Mouse (Mus musculus): ENCODE results near the gene Nsun2. TPM values are rescaled to one million over a fixed set of nuclear protein-coding genes. Genes with fewer than 3 reads are reported as not detected.
"Not testable (repeated sequence)": the region's sequence is repeated elsewhere in the genome, so short reads cannot be mapped to it uniquely, and the experiment has no call there.

The Nsun2 gene
- total RNA-seq, 2 experiments from 2014 or later: 84.5 to 89.7 TPM

DNA sequence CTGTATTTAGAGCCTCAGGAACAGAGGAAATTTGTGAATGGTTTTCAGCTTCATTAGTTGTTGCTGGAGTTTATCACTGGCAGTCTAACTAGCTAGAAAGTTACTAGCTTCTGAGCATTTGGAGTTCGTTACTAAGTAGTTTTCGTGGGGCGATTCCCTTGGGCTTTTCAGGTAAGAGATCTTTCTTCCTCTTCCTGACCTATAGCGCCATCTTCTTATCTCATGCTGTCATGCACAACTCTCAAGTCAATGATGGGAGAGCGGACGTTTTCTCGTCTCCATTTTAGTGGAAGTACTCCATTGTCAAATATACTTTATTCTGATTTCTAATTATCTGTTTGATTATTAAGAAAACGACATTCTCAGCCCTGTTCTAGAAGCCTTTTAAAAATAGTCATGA is 16.4 kb downstream of the Nsun2 start:
- intact Hi-C loops (cut with DNase I): loop anchor here (10.0 kb wide), 1 partner anchor 115 kb away; no protein-coding TSS in a partner anchor

DNA sequence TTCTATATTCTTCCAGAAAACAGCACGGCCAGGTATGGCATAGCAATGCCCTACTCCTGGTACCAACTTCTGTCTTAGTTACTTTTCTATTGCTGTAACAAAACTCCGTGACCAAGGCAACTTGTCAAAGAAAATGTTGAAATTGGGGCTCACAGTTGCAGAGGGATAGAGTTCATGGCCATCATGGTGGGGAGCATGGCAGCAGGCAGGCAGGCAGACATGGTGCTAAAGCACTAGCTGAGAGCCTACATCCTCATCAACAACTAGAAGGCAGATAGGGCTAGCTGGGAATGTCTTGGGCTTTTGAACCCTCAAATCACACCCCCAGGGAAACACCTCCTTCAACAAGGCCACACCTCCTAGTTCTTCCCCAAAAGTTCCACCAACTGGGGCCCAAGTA is 17.3 kb downstream of the Nsun2 start:
- no peak for DNase-seq
- intact Hi-C loops (cut with DNase I): loop anchor here (10.0 kb wide), 1 partner anchor 114 kb away; no protein-coding TSS in a partner anchor

More for the DNA sequence above, 16.4 kb downstream of the Nsun2 start:
- DNase-seq: no peak

- DNase-seq: peak; percentile 43
- intact Hi-C loops (cut with DNase I): loop anchor here (10.0 kb wide), 1 partner anchor 112 kb away; no protein-coding TSS in a partner anchor
Observed at GRCm38 (mm10) chr13:69553024-69553423, 19.5 kb downstream of the Nsun2 start.

GRCm38 (mm10) chr13:69554255-69554654 is 20.7 kb downstream of the Nsun2 start:
- no peak for DNase-seq

DNA sequence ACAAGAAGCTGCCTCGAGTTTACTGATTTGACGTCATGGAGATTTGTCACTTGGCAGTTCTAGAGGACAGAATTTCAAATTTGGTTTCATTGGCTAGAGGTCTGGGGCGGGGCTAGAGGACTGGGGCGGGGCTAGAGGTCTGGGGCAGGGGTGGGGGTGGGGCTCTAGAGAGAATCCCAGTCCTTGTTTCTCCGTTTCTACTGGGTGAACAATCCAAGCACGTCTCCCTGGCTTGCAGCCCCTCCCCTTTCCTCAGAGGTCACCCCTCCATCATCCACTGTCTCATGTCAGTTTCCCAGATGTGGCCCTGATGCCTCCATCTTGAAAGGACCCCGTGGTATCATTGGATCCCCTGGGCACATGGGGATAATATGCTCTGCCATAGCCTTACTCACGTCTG is 21.5 kb downstream of the Nsun2 start:
- intact Hi-C loops (cut with DNase I): loop anchor here (10.0 kb wide), 1 partner anchor 110 kb away; no protein-coding TSS in a partner anchor
- DNase-seq: no peak

More at GRCm38 (mm10) chr13:69554255-69554654, 20.7 kb downstream of the Nsun2 start:
- intact Hi-C loops (cut with DNase I): loop anchor here (10.0 kb wide), 1 partner anchor 111 kb away; no protein-coding TSS in a partner anchor

DNA sequence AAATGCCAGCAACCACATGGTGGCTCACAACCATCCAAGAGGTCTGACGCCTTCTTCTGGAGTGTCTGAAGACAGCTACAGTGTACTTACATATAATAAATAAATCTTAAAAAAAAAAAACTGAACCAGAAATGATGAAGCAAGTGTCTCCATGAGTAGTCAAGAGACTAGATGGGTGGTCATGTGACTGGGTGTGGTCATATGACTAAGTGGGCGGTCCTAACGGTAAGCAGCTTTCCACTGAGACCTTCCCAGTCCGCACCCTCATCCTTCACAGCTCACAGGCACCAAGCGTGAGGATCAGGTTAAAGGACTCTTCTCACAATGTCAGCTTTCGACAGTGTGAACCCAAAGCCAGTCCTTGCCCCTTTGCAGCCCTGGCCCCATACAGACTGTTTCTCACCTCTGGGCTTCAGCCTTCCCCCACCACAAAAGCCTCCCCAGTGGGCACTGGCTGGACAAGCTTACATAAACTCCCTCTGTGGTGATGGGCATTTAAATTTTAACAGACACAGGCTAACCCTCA is 22.5 kb downstream of the Nsun2 start:
- intact Hi-C loops (cut with DNase I): loop anchor here (10.0 kb wide), 1 partner anchor 109 kb away; no protein-coding TSS in a partner anchor
- DNase-seq: no peak

DNA sequence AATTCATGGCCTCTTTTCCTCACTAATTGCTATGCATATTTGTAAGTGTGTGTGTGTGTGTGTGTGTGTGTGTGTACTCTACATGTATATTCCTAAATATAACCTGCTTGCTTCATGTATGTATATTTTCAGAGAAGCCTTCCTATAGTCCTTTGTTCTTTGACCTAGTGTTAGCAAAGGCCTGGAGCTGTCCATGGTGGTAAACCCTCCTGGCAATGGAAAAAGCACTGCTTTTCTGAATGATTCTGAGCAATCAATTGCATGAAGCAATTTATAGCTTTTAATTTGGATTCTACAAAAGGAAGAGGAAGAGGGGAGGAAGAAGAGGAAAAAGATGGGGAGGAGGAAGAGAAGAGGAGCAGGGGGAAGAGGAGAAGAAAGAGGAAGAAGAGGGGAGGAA is 23.2 kb downstream of the Nsun2 start:
- intact Hi-C loops (cut with DNase I): loop anchor here (10.0 kb wide), 1 partner anchor 108 kb away; no protein-coding TSS in a partner anchor
- no peak for DNase-seq

DNA sequence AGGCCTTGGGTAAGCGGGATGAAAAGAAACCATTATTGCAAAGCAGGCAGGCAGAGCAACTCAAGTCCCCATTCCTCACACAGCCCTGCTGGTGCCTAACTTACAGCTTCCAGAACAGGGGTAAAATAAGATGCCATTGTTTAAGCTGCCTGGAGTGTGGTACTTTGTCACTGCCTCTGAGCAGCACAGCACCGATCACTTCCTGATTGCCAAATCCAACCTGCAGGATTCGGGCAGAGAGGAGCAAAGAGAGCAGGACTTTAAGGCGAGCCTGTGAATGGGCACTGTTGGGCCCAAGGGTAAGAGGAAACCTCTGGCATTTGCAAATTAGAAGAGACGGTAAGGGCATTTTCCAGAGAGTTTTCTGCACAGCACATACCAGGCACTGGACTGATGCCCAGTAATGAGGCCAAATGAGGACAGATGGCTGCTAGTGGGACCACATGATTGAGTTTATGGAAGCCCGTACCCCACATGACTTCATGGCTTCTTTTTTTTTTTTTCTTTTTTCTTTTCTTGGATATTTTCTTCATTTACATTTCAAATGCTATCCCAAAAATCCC is 24.6 kb downstream of the Nsun2 start:
- intact Hi-C loops (cut with DNase I): loop anchor here (10.0 kb wide), 1 partner anchor 107 kb away; no protein-coding TSS in a partner anchor

DNA sequence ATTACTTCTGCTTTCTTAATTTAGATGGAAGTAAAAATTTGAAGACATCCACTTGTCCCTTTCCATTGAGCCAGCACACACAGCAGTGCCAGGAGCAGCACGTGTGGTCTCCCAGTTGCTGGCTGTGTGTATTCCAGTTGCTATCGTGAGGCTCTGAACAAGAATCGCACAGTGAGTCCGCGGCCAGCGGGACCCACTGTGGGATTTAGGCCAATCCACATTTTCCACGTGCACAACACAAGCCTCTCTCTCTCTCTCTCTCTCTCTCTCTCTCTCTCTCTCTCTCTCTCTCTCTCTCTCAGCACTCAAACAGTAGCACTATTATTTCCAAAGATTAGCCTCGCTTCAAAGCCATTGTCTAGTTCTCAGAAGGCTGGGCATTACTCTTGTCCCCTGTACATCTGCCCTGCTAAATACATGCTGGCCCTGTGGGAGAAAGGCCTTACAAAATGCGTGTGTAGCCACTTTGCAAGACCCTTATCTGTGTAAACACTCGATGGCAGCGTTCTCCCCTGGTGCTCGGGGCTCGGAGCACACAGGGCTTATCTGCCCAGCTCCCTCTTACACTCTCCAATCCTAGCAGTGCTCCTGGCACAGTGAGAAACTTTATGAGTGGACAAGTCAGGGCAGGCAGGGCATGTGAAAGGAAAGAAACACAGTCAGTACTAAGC is 25.9 kb downstream of the Nsun2 start:
- DNase-seq: peak; percentile 46
- intact Hi-C loops (cut with DNase I): loop anchor here (10.0 kb wide), 1 partner anchor 105 kb away; no protein-coding TSS in a partner anchor

More for the DNA sequence above, 24.6 kb downstream of the Nsun2 start:
- peak; percentile 70 for DNase-seq

GRCm38 (mm10) chr13:69562004-69562403 is 28.5 kb downstream of the Nsun2 start:
- intact Hi-C loops (cut with DNase I): loop anchor here (5.0 kb wide), 1 partner anchor 35 kb away; no protein-coding TSS in a partner anchor
- DNase-seq: no peak

DNA sequence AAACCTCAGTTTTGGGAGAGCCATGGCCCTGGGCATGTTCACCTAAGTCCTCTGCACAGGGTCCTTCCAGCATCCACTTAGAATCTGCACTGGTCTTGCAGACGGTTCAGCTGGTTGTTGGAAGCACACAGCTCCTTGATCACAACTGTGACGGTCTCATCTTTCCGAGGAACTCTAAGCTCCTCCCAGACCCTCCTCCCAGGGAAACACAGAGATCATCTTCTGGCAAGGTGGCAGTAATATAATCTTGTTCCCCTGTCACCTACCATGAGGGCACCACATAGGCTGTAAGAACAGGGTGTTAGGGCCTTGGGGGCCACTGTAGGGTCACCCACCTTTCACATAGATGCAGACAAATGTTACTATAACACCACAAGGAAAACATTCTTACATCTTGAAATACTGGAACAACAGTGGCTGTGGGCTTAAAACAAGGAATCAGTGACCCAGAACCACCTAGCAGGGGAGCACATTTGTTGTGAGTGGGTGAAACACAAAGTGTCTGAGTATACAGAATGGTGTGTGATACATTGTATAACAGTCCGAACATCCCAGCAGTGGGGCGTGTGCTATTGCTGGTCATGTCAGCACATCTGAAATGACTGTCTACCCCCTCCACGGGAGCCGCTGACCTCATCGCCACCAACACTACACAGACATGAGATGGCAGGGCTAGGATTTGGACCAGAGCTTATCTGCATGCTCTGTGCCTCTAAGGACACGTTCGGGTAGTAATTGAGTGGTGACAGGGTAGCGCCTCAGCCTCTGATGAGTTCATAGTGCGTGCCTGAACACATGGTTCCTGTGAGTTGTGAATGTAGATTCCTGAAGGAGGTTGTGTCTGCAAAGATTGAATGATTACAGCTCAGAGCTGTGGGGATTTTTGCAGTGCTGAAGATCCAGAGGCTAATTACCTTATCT is 29.4 kb downstream of the Nsun2 start:
- intact Hi-C loops (cut with DNase I): loop anchor here (5.0 kb wide), 1 partner anchor 34 kb away; no protein-coding TSS in a partner anchor
- no peak for DNase-seq

- intact Hi-C loops (cut with DNase I): loop anchor here (5.0 kb wide), 1 partner anchor 33 kb away; no protein-coding TSS in a partner anchor
- no peak for DNase-seq
Observed at GRCm38 (mm10) chr13:69563905-69564304, 30.4 kb downstream of the Nsun2 start.

- intact Hi-C loops (cut with DNase I): loop anchor here (5.0 kb wide), 1 partner anchor 33 kb away; no protein-coding TSS in a partner anchor
- DNase-seq: no peak
Observed at GRCm38 (mm10) chr13:69564573-69564972, 31.0 kb downstream of the Nsun2 start.

DNA sequence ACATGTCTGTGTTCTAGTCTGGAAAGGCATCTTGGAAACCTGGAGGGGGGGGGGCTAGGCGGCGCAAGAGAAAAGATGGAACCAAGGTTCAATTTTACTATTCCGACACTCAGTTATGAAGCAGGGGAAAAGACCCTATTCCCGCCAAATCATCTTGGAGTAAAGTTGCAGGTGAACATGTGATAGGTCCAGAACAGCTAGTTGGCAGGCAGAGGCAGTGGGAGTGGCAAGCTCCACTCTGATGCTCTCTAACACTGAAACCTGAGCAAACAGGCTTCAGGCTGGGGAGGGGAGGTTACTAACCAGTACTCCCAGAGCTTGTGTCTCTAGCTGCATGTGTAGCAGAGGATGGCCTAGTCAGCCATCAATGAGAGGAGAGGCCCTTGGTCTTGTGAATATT is 31.9 kb downstream of the Nsun2 start:
- DNase-seq; intact Hi-C loops (cut with DNase I): not testable (repeated sequence)

DNA sequence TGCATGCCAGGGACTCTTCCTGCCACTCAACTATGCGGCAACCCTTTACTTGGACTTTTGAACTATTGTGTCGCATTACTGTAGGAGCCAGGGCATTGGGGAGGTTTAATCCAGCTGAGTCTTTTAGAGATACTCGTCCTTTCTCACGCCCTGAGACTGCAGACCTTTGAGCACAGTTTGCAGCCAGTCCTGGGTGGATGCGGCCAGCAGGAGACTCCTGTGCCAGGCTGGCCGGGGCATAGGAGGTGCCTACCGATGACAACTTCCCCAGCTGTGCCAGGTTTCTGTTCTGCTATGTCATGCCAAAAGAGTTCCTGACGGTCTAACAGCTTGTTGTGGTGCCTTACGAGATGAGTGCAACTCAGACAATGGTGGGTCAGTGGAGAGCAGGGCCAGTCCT is 35.7 kb downstream of the Nsun2 start:
- no peak for DNase-seq
- intact Hi-C loops (cut with DNase I): no loop called here

- intact Hi-C loops (cut with DNase I): no loop called here
- DNase-seq: no peak
Observed at GRCm38 (mm10) chr13:69572594-69572993, 39.0 kb downstream of the Nsun2 start.

DNA sequence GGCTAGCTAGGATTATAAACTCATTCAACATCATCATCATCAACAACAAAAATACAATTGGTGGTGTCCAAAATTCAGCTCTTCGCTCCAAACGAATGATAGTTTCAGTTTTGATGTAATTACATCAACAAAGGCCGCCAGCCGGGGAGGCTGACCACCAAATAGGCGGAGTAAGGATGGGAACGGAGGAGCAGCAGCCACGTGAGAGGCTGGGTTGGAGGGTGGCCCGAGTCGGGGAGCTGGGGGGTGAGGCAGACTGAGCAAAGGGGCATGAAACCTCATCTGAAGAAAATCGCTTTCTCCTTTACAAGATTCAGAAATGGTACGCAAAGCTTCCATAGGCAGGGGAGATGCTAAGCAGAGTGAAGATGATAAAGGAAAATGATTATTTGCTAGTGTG is 43.1 kb downstream of the Nsun2 start:
- DNase-seq: peak; percentile 44

GRCm38 (mm10) chr13:69577181-69577834 is 43.8 kb downstream of the Nsun2 start:
- intact Hi-C loops (cut with DNase I): no loop called here
- no peak for DNase-seq

More for the DNA sequence above, 43.1 kb downstream of the Nsun2 start:
- intact Hi-C loops (cut with DNase I): no loop called here

DNA sequence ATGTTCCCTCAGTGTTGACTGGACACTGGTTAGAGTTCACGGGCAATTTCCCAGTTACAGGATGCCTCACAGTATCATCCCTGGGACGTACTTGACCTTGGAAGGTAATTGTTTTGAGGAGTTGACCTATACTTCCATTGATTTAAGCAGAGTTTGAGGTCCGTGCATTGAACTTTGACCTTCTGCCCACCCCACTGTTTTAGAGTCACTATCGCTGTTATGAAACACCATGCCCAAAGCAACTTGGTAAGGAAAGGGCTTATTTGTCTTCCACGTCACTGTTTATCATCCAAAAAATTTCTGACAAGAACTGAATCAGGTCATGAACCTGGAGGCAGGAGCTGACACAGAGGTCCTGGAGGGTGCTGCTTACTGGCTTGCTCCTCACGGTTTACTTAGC is 48.9 kb downstream of the Nsun2 start:
- intact Hi-C loops (cut with DNase I): no loop called here
- no peak for DNase-seq

DNA sequence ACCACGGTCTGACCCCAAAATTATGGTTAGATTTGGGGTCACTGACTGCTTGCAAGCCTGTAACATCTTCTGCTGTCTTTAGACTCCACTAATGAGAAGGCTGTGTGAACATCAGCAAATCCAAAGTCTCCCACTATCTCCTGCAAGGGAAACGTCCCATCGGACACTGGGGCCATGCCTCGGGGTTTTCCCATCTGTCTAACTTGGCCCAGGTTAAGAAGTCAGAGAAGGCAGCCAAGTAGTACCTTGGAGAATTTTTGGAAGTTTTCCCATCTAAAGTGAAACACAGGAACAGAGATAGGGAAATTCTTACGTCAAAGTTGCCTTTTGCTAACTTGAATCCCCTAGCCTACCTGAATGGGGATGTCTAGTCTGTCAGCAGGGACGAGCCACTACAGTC is 50.0 kb downstream of the Nsun2 start:
- intact Hi-C loops (cut with DNase I): no loop called here

More for the DNA sequence above, 50.0 kb downstream of the Nsun2 start:
- DNase-seq: no peak
